Mouse (Mus musculus) limb, embryonic 14.5 days (tissue): ENCODE measurements around the gene Dlg1. TPM values are rescaled to one million over a fixed set of nuclear protein-coding genes. Genes with fewer than 3 reads are reported as not detected.

Experiments
- ATAC-seq: fragments of 200-750 bp; cut with Nextera tagmentation; 2 replicates; pipeline ENCODE4 v1.8.0; 2017; ENCODE audit warnings: low read depth, moderate number of reproducible peaks, moderate TSS enrichment; ENCODE audit not compliant: low FRiP score
- DNase-seq: peaks from one replicate; pipeline ENCODE4 v3.0.0-alpha.2; 2015; ENCODE audit warnings: low spot score
- H3K27ac ChIP-seq: fragments of 300-500 bp; sonication (generic); replicated peaks from 2 replicates; pipeline ENCODE4 v1.5.1; 2014; ENCODE audit warnings: low read depth, mild to moderate bottlenecking, low read length, moderate library complexity, mixed read lengths
- H3K27me3 ChIP-seq: fragments of 300-500 bp; sonication (generic); 2 replicates; pipeline ENCODE4 v1.6.1; 2014; ENCODE audit warnings: low read length, mixed read lengths; ENCODE audit not compliant: control insufficient read depth, insufficient read depth
- H3K36me3 ChIP-seq: fragments of 300-500 bp; sonication (generic); 2 replicates; pipeline ENCODE4 v1.6.1; 2014; ENCODE audit warnings: mild to moderate bottlenecking, low read length, moderate library complexity, mixed read lengths; ENCODE audit not compliant: control insufficient read depth, insufficient read depth
- H3K4me1 ChIP-seq: fragments of 300-500 bp; sonication (generic); 2 replicates; pipeline ENCODE4 v1.6.1; 2014; ENCODE audit warnings: antibody characterized with exemption, low read length, mixed read lengths; ENCODE audit not compliant: control insufficient read depth, insufficient read depth
- H3K4me2 ChIP-seq: fragments of 300-500 bp; sonication (generic); replicated peaks from 2 replicates; pipeline ENCODE4 v1.6.1; 2014; ENCODE audit warnings: low read depth, mild to moderate bottlenecking, low read length, moderate library complexity; ENCODE audit not compliant: severe bottlenecking
- H3K4me3 ChIP-seq: fragments of 300-500 bp; sonication (generic); replicated peaks from 2 replicates; pipeline ENCODE4 v1.5.1; 2014; ENCODE audit warnings: low read length
- H3K9ac ChIP-seq: fragments of 300-500 bp; sonication (generic); 2 replicates; pipeline ENCODE4 v1.6.1; 2014; ENCODE audit warnings: mild to moderate bottlenecking, low read depth, low read length, moderate library complexity; ENCODE audit not compliant: severe bottlenecking
- H3K9me3 ChIP-seq: fragments of 300-500 bp; sonication (generic); 2 replicates; pipeline ENCODE4 v1.6.1; 2016; ENCODE audit warnings: low read length; ENCODE audit not compliant: control insufficient read depth
- POLR2A ChIP-seq: fragments of 200-500 bp; IDR thresholded peaks from 2 replicates; pipeline ENCODE4 v1.8.0; 2012; ENCODE audit warnings: inconsistent platforms, mild to moderate bottlenecking, moderate library complexity, borderline replicate concordance; ENCODE audit not compliant: insufficient read depth, insufficient read length; ENCODE audit errors: extremely low read depth
- WGBS: fragments of 180-500 bp; shearing (Covaris S2); extraction: QIAGEN DNeasy Blood & Tissue Kit; methylation state at CpG from one replicate; pipeline ENCODE4 v1.1.7; 2014; 5-methylcytosine and 5-hydroxymethylcytosine counted together
- polyA plus RNA-seq, 2 experiments: library from polyadenylated mRNA; depleted of rRNA in 1 of 2; stranded (reverse) in 1 of 2; unstranded in 1 of 2; fragments of >200 nt; fragmentation: Nextera tagmentation in 1 of 2; extraction: Ambion mirVana in 1 of 2; gene quantifications; 2 replicates each; pipeline versions ENCODE4 v1.2.1 to v1.2.3; 2012 to 2014

Gene Dlg1
- polyA plus RNA-seq, 2 experiments: 37.9 to 62.0 TPM

DNA sequence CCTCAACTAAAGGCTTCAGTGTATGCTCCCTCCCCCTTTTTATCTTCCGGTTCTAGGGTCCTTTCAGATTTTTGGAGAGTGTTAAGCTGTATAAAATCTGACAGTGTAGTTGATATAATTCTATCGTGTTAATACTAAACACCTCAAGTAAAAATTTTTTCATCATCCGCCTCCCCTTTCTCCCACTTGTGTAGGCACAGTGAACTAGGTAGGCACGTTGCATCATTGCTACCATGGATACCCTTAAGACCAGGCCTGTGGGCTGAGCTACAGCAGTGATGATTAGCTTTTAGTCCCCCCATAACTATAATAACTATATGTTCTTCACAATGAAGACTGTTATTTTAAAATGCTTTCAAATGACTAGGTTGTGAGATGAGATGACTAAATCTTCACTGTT is 34.1 kb downstream of the Dlg1 start:
- H3K27ac ChIP-seq: no peak overlapping the region
- 80% methylated on average over 4 of the region's 4 CpGs for WGBS
- ATAC-seq: no peak
- TF ChIP-seq POLR2A: no peak
- H3K36me3 ChIP-seq: no peaks in the 10 kb centered on the region
- no peaks in the 10 kb centered on the region for H3K27me3 ChIP-seq
- no peak for DNase-seq
- H3K4me2 ChIP-seq: no peak overlapping the region
- no peak overlapping the region for H3K9ac ChIP-seq
- H3K4me3 ChIP-seq: no peak overlapping the region
- H3K9me3 ChIP-seq: no peaks in the 10 kb centered on the region
- 0 out of 2 replicates have a peak, but pooled peaks cover 11% of the 10 kb centered on the region for H3K4me1 ChIP-seq

DNA sequence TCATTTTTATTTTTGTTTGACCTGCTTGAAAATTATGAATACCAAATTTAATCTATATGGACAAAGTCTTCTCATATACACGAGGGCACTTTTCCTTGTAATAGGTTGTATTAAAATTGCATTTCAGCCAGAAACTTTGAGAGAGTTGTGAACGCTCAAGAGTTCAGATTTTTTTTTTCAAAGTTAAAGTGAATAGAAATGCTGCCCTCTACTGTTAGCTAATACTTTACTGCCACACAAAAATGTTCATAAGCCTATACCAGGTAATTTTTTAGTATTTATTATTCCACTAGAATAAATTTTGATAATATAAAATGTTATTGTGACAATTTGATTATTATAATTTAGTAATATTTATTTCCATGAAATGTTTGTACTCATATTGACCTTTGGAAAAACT is 42.0 kb downstream of the Dlg1 start:
- H3K4me2 ChIP-seq: no peak overlapping the region
- H3K36me3 ChIP-seq: no peaks in the 10 kb centered on the region
- ATAC-seq (no peak), DNase-seq (peak; percentile 82)
- H3K27ac ChIP-seq: no peak overlapping the region
- WGBS: 9% methylated on average over 2 of the region's 2 CpGs
- H3K27me3 ChIP-seq: no peaks in the 10 kb centered on the region
- H3K4me1 ChIP-seq: peaks cover 3% of the 10 kb centered on the region; the same call in 1 of the 2 replicates
- H3K9me3 ChIP-seq: no peaks in the 10 kb centered on the region
- no peak overlapping the region for H3K4me3 ChIP-seq
- TF ChIP-seq POLR2A: no peak
- H3K9ac ChIP-seq: no peak overlapping the region

DNA sequence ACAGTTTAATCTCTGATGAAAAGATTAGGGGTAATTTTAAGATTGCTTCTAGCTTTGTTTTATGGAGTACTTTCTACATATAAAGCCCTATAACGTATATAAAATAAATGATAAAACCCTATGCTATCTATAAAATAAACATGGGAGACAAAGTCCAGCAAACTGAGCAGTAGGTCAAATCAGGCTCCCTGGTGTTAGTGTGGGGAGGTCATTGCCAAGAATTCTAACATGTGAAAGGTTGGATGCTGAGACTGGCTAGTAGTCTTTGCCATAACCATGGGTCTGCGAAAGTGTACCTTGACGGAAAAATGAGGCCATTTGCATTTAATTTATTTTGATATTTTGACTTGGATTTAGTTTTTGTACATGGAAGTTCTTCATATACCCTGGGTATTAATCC is 42.7 kb downstream of the Dlg1 start:
- Histone ChIP-seq H3K9ac (no peak overlapping the region), H3K4me2 (no peak overlapping the region), H3K9me3 (no peaks in the 10 kb centered on the region), H3K27me3 (no peaks in the 10 kb centered on the region), H3K27ac (no peak overlapping the region), H3K4me3 (no peak overlapping the region), H3K4me1 (peaks cover 3% of the 10 kb centered on the region; the same call in 1 of the 2 replicates), H3K36me3 (no peaks in the 10 kb centered on the region)
- WGBS: 87% methylated on average over 3 of the region's 3 CpGs
- ATAC-seq (no peak), DNase-seq (no peak)
- no peak for TF ChIP-seq POLR2A

DNA sequence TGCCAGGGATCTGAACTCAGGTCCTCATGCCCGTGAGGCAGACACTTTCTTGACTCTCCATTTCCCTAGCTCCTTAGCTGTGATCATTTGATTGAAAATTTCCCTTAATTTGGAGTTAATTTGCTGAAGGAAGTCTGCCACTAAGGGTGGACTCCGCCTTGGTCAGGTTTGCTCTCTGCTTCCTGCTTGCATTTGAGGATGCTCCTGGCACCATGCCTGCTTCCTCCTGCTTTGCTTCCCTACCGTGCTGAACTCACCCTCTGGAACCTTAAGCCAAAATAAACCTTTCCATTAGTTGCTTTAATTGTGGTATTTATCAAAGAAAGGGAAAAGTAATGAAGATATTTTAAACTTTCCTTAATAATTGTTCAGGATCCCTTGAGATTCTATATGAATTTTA is 44.1 kb downstream of the Dlg1 start:
- H3K27me3 ChIP-seq: no peaks in the 10 kb centered on the region
- no peak overlapping the region for H3K4me2 ChIP-seq
- 75% methylated on average over 3 of the region's 3 CpGs for WGBS
- TF ChIP-seq POLR2A: no peak
- no peak overlapping the region for H3K9ac ChIP-seq
- peaks cover 3% of the 10 kb centered on the region; the same call in 1 of the 2 replicates for H3K4me1 ChIP-seq
- no peak for DNase-seq
- no peak overlapping the region for H3K27ac ChIP-seq
- no peak for ATAC-seq
- no peaks in the 10 kb centered on the region for H3K9me3 ChIP-seq
- H3K4me3 ChIP-seq: no peak overlapping the region
- no peaks in the 10 kb centered on the region for H3K36me3 ChIP-seq

DNA sequence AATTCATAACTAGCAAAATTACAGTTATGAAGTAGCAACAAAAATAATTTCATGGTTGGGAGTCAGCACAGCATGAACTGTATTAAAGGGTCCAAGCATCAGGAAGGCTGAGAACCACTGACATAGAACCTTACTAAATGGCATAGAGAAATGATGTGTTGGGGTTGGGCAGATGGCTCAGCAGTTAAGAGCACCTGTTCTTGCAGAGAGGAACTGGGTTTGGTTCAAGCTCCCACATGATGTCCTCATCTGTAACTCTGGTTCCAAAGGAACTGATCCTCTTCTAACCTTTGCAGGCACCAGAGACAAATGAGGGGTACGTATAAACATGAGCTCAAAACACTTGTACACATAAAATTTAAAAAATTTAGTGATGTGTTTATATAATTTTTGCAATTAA is 59.7 kb downstream of the Dlg1 start:
- H3K27me3 ChIP-seq: no peaks in the 10 kb centered on the region
- H3K4me1 ChIP-seq: no peaks in the 10 kb centered on the region
- WGBS: 87% methylated on average over 1 of the region's 1 CpGs
- H3K27ac ChIP-seq: no peak overlapping the region
- ATAC-seq (no peak), DNase-seq (no peak)
- no peak overlapping the region for H3K4me3 ChIP-seq
- no peak overlapping the region for H3K9ac ChIP-seq
- H3K9me3 ChIP-seq: no peaks in the 10 kb centered on the region
- H3K36me3 ChIP-seq: no peaks in the 10 kb centered on the region
- no peak overlapping the region for H3K4me2 ChIP-seq
- no peak for TF ChIP-seq POLR2A

DNA sequence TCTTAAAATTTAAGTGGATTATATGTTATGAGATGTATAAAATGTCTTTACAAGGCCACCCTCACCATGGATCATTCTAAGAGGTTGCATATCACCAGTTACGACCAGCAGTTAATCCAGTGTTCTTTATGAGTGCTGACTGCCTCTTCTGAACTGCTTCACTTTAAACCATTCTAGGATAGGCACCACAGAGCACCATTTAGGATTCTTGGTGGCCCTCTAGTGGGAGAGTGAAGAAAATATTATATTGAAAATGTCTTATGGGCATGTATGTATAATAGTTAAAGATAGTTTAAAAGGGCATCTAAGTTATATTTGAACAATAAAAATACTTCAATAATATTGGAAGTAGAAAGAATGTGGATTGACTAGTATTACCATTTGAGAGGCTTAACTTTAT is 60.9 kb downstream of the Dlg1 start:
- no peak for TF ChIP-seq POLR2A
- Histone ChIP-seq H3K4me1 (no peaks in the 10 kb centered on the region), H3K36me3 (no peaks in the 10 kb centered on the region), H3K9me3 (no peaks in the 10 kb centered on the region), H3K27me3 (no peaks in the 10 kb centered on the region), H3K4me2 (no peak overlapping the region), H3K27ac (no peak overlapping the region), H3K9ac (no peak overlapping the region), H3K4me3 (no peak overlapping the region)
- DNase-seq (peak; percentile 75), ATAC-seq (0 out of 2 replicates have a peak, but pooled peaks have one; percentile 55)
- 9% methylated on average over 1 of the region's 1 CpGs for WGBS
